Mouse (Mus musculus): Measurements from ENCODE around the gene Pgc. TPM values are rescaled to one million over a fixed set of nuclear protein-coding genes. Genes with fewer than 3 reads are reported as not detected.

Gene Pgc
- polyA plus RNA-seq, 1 experiment = 1.9 TPM

- Histone ChIP-seq H3K4me1 (ENCODE audit: control insufficient read depth, insufficient read depth, low read length) (peaks cover 8% of the 10 kb centered on the region; the same call in 1 of the 2 replicates), H3K4me3 (replicated peaks; ENCODE audit: extremely low read depth, low read depth, low read length) (no peak overlapping the region)
- DNase-seq = no peak
- TF ChIP-seq POLR2A (IDR thresholded peaks at IDR 0.05; ENCODE audit: borderline replicate concordance, extremely low read depth, low read depth, low read length) (no peak), CTCF (IDR thresholded peaks at IDR 0.05; ENCODE audit: insufficient read depth, low read length) (peak; percentile 51)
- 28% methylated on average over 16 of the region's 16 CpGs for WGBS
Observed at GRCm38 (mm10) chr17:47742991-47743734, 16.5 kb downstream of the Pgc start.

DNA sequence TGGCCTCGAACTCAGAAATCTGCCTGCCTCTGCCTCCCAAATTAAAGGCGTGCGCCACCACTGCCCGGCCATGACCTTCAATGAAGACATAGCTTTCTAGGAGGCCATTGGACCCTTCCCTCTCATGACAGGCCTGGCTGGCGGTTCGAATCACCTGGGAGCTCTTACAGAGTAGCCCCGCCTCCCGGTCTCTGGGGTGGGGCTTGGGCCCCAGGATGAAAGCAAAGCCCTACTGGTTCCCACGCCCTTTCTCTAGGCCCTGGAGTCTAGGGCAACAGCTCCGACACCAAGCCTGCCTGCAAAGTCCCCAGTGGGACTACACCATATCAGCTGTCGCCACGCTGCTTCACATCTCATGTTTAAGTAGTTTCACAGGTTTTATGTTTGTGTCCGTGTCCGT lies 17.4 kb downstream of the Pgc start:
- DNase-seq = no peak
- TF ChIP-seq CTCF (IDR thresholded peaks at IDR 0.05; ENCODE audit: insufficient read depth, low read length) = no peak
- TF ChIP-seq POLR2A (IDR thresholded peaks at IDR 0.05; ENCODE audit: borderline replicate concordance, extremely low read depth, low read depth, low read length) = no peak
- peaks cover 8% of the 10 kb centered on the region for H3K4me1 ChIP-seq (ENCODE audit: control insufficient read depth, insufficient read depth, low read length)
- no peak overlapping the region for H3K4me3 ChIP-seq (replicated peaks; ENCODE audit: extremely low read depth, low read depth, low read length)
- 96% methylated on average over 14 of the region's 14 CpGs for WGBS

DNA sequence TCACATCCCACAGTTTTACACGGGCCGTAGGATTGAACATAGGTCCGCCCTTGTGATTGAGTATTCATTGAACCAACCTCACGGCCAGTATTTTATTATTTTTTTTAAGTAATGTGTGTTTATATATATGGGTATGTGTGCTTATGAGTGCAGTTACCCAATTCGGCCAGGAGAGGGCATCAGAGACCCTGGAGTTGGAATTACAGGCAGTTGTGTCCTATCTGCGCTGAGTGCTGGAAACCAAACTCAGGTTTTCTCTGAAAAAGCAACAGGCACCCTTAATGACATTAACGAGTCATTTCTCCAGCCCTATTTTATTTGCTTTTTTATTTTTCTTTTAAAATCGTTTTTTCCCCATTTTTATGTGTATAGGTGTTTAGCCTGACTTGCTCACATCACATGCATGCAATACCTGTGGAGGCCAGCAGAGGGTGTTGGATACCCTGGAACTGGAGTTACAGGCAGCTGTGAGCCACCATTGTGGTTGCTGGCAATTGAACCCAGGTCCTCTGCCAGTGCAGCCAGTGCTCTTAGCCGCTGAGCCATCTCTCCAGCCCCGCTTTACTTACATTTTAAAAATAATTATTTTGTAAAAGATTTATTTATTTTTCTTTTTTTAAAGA lies 18.2 kb downstream of the Pgc start:
- 89% methylated on average over 10 of the region's 10 CpGs for WGBS
- TF ChIP-seq CTCF (IDR thresholded peaks at IDR 0.05; ENCODE audit: insufficient read depth, low read length) = peak; percentile 34; the same call in 1 of the 2 replicates
- no peak for TF ChIP-seq POLR2A (IDR thresholded peaks at IDR 0.05; ENCODE audit: borderline replicate concordance, extremely low read depth, low read depth, low read length)
- H3K4me1 ChIP-seq (ENCODE audit: control insufficient read depth, insufficient read depth, low read length) = peaks cover 9% of the 10 kb centered on the region
- no peak overlapping the region for H3K4me3 ChIP-seq (replicated peaks; ENCODE audit: extremely low read depth, low read depth, low read length)
- no peak for DNase-seq

GRCm38 (mm10) chr17:47748791-47749553 lies 22.3 kb downstream of the Pgc start:
- TF ChIP-seq CTCF (IDR thresholded peaks at IDR 0.05; ENCODE audit: insufficient read depth, low read length) (no peak), POLR2A (IDR thresholded peaks at IDR 0.05; ENCODE audit: borderline replicate concordance, extremely low read depth, low read depth, low read length) (no peak)
- WGBS = 45% methylated on average over 14 of the region's 14 CpGs
- H3K4me3 ChIP-seq (replicated peaks; ENCODE audit: extremely low read depth, low read depth, low read length) = no peak overlapping the region
- peaks cover 9% of the 10 kb centered on the region for H3K4me1 ChIP-seq (ENCODE audit: control insufficient read depth, insufficient read depth, low read length)
- DNase-seq = no peak

- 71% methylated on average over 3 of the region's 3 CpGs for WGBS
- peaks cover 9% of the 10 kb centered on the region for H3K4me1 ChIP-seq (ENCODE audit: control insufficient read depth, insufficient read depth, low read length)
- DNase-seq = no peak
- no peak overlapping the region for H3K4me3 ChIP-seq (replicated peaks; ENCODE audit: extremely low read depth, low read depth, low read length)
- TF ChIP-seq POLR2A (IDR thresholded peaks at IDR 0.05; ENCODE audit: borderline replicate concordance, extremely low read depth, low read depth, low read length) = no peak
Observed at GRCm38 (mm10) chr17:47749626-47750025, 23.0 kb downstream of the Pgc start.

- no peak for DNase-seq
- WGBS = 67% methylated on average over 6 of the region's 6 CpGs
- H3K4me1 ChIP-seq (ENCODE audit: control insufficient read depth, insufficient read depth, low read length) = peaks cover 9% of the 10 kb centered on the region
- TF ChIP-seq CTCF (IDR thresholded peaks at IDR 0.05; ENCODE audit: insufficient read depth, low read length) (no peak), POLR2A (IDR thresholded peaks at IDR 0.05; ENCODE audit: borderline replicate concordance, extremely low read depth, low read depth, low read length) (no peak)
- no peak overlapping the region for H3K4me3 ChIP-seq (replicated peaks; ENCODE audit: extremely low read depth, low read depth, low read length)
Observed at GRCm38 (mm10) chr17:47750101-47750500, 23.5 kb downstream of the Pgc start.

- no peak overlapping the region for H3K4me3 ChIP-seq (replicated peaks; ENCODE audit: extremely low read depth, low read depth, low read length)
Observed at GRCm38 (mm10) chr17:47751811-47752210, 25.2 kb downstream of the Pgc start.

GRCm38 (mm10) chr17:47753130-47753775 lies 26.6 kb downstream of the Pgc start:
- no peak for TF ChIP-seq POLR2A (IDR thresholded peaks at IDR 0.05; ENCODE audit: borderline replicate concordance, extremely low read depth, low read depth, low read length)
- TF ChIP-seq CTCF (IDR thresholded peaks at IDR 0.05; ENCODE audit: insufficient read depth, low read length) = no peak
- H3K4me3 ChIP-seq (replicated peaks; ENCODE audit: extremely low read depth, low read depth, low read length) = no peak overlapping the region
- DNase-seq = no peak
- WGBS = 70% methylated on average over 8 of the region's 8 CpGs
- peaks cover 12% of the 10 kb centered on the region for H3K4me1 ChIP-seq (ENCODE audit: control insufficient read depth, insufficient read depth, low read length)

More at GRCm38 (mm10) chr17:47751811-47752210, 25.2 kb downstream of the Pgc start:
- 78% methylated on average over 5 of the region's 5 CpGs for WGBS
- no peak for DNase-seq
- H3K4me1 ChIP-seq (ENCODE audit: control insufficient read depth, insufficient read depth, low read length) = peaks cover 9% of the 10 kb centered on the region
- no peak for TF ChIP-seq POLR2A (IDR thresholded peaks at IDR 0.05; ENCODE audit: borderline replicate concordance, extremely low read depth, low read depth, low read length)
- no peak for TF ChIP-seq CTCF (IDR thresholded peaks at IDR 0.05; ENCODE audit: insufficient read depth, low read length)

GRCm38 (mm10) chr17:47754246-47754645 lies 27.6 kb downstream of the Pgc start:
- TF ChIP-seq POLR2A (IDR thresholded peaks at IDR 0.05; ENCODE audit: borderline replicate concordance, extremely low read depth, low read depth, low read length) = no peak
- TF ChIP-seq CTCF (IDR thresholded peaks at IDR 0.05; ENCODE audit: insufficient read depth, low read length) = no peak
- WGBS = 52% methylated on average over 12 of the region's 13 CpGs
- no peak for DNase-seq

More at GRCm38 (mm10) chr17:47754246-47754645, 27.6 kb downstream of the Pgc start:
- Histone ChIP-seq H3K4me3 (replicated peaks; ENCODE audit: extremely low read depth, low read depth, low read length) (no peak overlapping the region), H3K4me1 (ENCODE audit: control insufficient read depth, insufficient read depth, low read length) (peaks cover 5% of the 10 kb centered on the region)

Data from lung, adult 2 months (tissue).